Mouse (Mus musculus) heart, adult 2 months (tissue): ENCODE results near the gene Nlrp9c. TPM values are rescaled to one million over a fixed set of nuclear protein-coding genes. Genes with fewer than 3 reads are reported as not detected.
"Not testable (repeated sequence)": the region's sequence is repeated elsewhere in the genome, so short reads cannot be mapped to it uniquely, and the experiment has no call there.

Experiments used
- DNase-seq, 2 experiments: peaks; one replicate each; pipeline ENCODE4 v3.0.0; 2021
- H3K27ac ChIP-seq: fragments of 200-600 bp; 2 replicates; pipeline ENCODE4 v1.8.1; 2022
- H3K27me3 ChIP-seq: fragments of 200-500 bp; 2 replicates; pipeline ENCODE4 v1.6.1; 2012; ENCODE audit warnings: mild to moderate bottlenecking, low read length, inconsistent platforms, mixed read lengths; ENCODE audit not compliant: control insufficient read depth, insufficient read depth
- H3K36me3 ChIP-seq: fragments of 200-500 bp; 2 replicates; pipeline ENCODE4 v1.6.1; 2012; ENCODE audit warnings: low read length, inconsistent platforms; ENCODE audit not compliant: control insufficient read depth, insufficient read depth
- H3K4me1 ChIP-seq: fragments of 200-500 bp; 2 replicates; pipeline ENCODE4 v1.6.1; 2011; ENCODE audit warnings: low read length; ENCODE audit not compliant: control insufficient read depth, insufficient read depth
- H3K4me3 ChIP-seq: fragments of 200-600 bp; 2 replicates; pipeline ENCODE4 v1.8.1; 2022
- H3K79me2 ChIP-seq: fragments of 200-500 bp; replicated peaks from 2 replicates; pipeline ENCODE4 v1.6.1; 2012; ENCODE audit warnings: mild to moderate bottlenecking, inconsistent platforms, low read length, moderate library complexity, mixed read lengths; ENCODE audit not compliant: control insufficient read depth, insufficient read depth
- H3K9ac ChIP-seq: fragments of 200-500 bp; 2 replicates; pipeline ENCODE4 v1.6.1; 2012; ENCODE audit warnings: low read depth, mild to moderate bottlenecking, control low read depth, inconsistent platforms, low read length, mixed read lengths
- WGBS: fragments of 180-500 bp; shearing (Covaris S2); methylation state at CpG from one replicate; pipeline ENCODE4 v1.1.7; 2018; 5-methylcytosine and 5-hydroxymethylcytosine counted together
- intact Hi-C: fragments of 180-260 bp; cut with DNase I; formaldehyde crosslinking; loops from one replicate; pipeline ENCODE4 v1.15.1; 2025
- polyA plus RNA-seq: library from polyadenylated mRNA; depleted of rRNA; stranded (reverse); fragments of >200 nt; gene quantifications from 2 replicates; pipeline ENCODE4 v1.2.3, GENCODE M21; 2012; rRNA removed
- total RNA-seq, 2 experiments: library from RNA; stranded (reverse); gene quantifications; 2 replicates each; pipeline ENCODE4 v1.2.3; 2021

The Nlrp9c gene
- total and polyA plus RNA-seq, 3 experiments: not detected

DNA sequence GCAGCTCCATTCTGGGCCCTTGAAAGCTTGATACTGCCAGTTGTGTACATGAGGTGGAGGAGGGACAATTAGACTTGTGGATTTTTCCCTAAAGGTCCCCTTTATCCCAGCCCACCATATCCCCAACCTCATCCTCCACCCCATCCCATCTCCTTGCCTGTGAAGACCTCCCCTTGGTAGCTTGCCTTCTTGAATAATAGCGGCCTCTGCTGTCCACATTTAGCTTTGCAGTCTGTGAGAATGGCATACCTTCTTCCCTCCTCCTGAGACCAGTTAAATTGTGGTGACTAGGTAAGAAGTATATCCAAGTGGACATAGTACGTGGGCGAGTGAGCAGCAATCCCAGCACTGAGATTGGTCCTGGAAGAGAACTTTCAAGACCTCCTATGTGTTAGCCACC lies 83.1 kb downstream of the Nlrp9c start:
- H3K4me3 ChIP-seq, intact Hi-C loops, H3K36me3 ChIP-seq, H3K9ac ChIP-seq, H3K4me1 ChIP-seq, DNase-seq, H3K27me3 ChIP-seq, H3K27ac ChIP-seq, H3K79me2 ChIP-seq: not testable (repeated sequence)
- WGBS: 65% methylated on average over 3 of the region's 3 CpGs

DNA sequence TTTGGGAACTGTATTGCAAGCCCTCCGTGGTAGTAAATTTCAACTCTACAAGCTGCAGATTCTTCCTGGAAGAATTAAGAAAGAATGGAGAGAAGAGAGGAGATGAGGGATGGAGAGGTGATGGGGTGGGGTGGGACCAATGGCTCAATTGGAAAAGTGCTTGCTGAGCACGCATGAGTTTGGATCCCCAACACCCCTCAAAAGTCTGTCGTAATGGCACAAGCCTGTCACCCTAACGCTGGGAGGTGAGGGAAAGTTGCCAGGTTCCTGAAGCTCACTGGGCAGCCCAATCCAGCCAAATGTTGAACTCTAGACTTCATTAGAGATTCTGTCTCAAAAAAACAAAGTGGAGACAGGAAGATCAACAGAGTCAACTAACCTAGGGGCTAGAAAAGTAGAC lies 87.7 kb downstream of the Nlrp9c start:
- whole genome bisulfite sequencing: 74% methylated on average over 4 of the region's 4 CpGs
- intact Hi-C loops, H3K9ac ChIP-seq, H3K4me3 ChIP-seq, DNase-seq, H3K36me3 ChIP-seq, H3K27me3 ChIP-seq, H3K4me1 ChIP-seq, H3K27ac ChIP-seq, H3K79me2 ChIP-seq: not testable (repeated sequence)

DNA sequence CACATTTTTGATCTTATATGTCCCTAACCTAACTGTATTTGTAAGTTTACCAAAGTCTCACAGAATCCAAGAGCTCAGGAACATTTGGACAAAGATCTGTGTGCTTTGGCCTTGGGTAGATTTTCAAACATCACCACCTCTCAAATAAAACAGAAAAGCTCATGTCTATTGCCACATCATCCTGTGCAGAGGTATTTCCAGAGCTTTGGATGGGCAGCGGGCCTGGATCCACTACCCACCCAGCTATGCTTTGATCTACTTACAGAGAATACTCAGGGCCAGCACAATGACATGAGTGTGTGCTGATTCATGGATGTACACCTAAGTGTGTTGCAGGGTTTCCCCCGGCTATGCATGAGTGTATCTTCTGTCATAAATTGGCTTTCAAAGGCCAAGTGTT lies 88.3 kb downstream of the Nlrp9c start:
- H3K79me2 ChIP-seq, H3K4me1 ChIP-seq, H3K4me3 ChIP-seq, H3K9ac ChIP-seq, H3K27ac ChIP-seq, H3K36me3 ChIP-seq, H3K27me3 ChIP-seq, DNase-seq, intact Hi-C loops: not testable (repeated sequence)
- WGBS: 75% methylated on average over 2 of the region's 2 CpGs

DNA sequence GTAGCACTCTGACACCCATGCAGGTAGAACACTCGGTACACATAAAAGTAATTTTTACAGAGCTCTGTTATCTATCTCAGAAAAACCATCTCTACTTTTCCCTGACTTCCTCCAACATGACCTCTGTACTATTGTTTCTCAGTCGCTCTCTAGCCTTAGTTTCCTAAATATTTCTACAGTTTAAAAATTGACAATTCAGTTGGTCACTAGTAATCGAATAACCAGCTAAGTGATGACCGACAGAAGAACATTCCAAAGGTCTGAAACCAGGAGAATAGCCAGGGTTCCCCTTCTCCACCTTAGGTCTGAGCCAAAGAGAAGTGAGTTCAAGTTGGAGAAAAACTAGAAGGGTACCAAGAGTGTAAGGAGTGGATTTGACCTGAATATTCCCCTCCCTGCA lies 91.7 kb downstream of the Nlrp9c start:
- H3K27me3 ChIP-seq, H3K27ac ChIP-seq, H3K9ac ChIP-seq, H3K79me2 ChIP-seq, intact Hi-C loops, H3K4me3 ChIP-seq, H3K36me3 ChIP-seq, DNase-seq, H3K4me1 ChIP-seq: not testable (repeated sequence)
- WGBS: 68% methylated on average over 4 of the region's 4 CpGs

DNA sequence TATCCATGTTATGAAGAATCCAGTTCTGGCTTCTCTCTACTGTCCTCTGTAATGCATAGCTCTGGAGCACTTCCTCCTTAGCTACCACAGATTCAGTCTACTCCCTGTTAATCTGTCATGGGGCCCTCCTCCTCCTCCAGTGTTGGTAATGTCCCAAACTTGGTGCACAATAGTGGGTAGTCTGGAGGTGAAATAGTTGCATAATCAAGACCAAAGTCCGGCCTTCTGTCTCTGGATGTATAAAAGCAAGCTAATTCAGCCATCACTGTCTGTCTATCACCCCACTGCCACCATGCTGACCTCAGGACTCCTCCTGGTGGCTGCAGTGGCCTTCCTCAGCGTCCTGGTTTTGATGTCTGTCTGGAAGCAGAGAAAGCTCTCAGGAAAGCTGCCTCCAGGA lies 96.6 kb downstream of the Nlrp9c start, which contains the start of gene Cyp2a4:
Gene Cyp2a4 (plus strand): TSS at position 244 of the 400 bp plus-strand sequence.
- H3K4me1 ChIP-seq, H3K27me3 ChIP-seq, H3K27ac ChIP-seq, H3K36me3 ChIP-seq, H3K79me2 ChIP-seq, H3K4me3 ChIP-seq, DNase-seq, H3K9ac ChIP-seq, intact Hi-C loops: not testable (repeated sequence)
- WGBS: 48% methylated on average over 2 of the region's 2 CpGs

DNA sequence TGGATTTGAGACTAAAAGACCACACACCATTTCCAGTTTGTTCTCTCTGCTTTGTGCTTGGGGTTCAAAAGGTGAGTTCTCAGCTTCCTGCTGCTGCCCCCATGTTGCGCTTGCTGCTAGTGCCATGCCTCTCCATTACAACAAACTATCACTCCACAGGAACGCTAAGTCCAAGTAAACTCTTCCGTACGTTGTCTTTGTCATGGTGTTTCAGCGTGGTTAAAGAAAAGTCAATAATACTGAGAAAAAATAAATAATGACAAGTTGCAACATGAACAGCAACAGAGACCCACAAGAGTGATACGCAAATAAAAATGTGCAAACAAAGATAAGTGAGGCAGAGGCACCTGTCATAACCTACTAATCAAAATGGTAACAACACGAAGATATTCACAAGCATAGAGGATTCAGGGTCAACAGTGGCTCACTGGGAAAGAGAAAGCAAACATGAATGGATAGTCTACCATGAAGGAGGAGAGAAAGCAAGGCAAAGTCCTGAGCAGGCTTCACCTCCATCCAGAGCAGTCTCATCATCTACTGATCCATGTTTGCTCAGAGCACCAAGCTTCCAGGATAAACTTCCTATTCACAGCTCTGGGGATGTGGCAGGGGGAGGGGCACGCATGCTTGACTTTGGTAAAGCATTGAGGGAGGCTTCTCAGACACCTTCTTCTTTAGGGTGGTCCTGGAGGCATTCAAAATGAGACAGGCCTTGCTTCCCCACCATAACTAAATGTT lies 99.9 kb downstream of the Nlrp9c start:
- H3K27ac ChIP-seq, DNase-seq, H3K27me3 ChIP-seq, H3K9ac ChIP-seq, intact Hi-C loops, H3K4me3 ChIP-seq, H3K36me3 ChIP-seq, H3K4me1 ChIP-seq, H3K79me2 ChIP-seq: not testable (repeated sequence)
- 68% methylated on average over 8 of the region's 8 CpGs for WGBS

Other genes starting within 250 kb of the Nlrp9c start
- gene Cyp2b9, start 230.3 kb downstream of the Nlrp9c start, total RNA-seq: not detected
- 0.15 TPM in 1 of 2 replicates, not detected in the other for gene Cyp2b9, start 230.3 kb downstream of the Nlrp9c start, polyA plus RNA-seq
- gene Vmn1r184, start 143.4 kb downstream of the Nlrp9c start, total RNA-seq: not detected
- not detected in 2 replicates for gene Vmn1r184, start 143.4 kb downstream of the Nlrp9c start, polyA plus RNA-seq
- not detected for gene Cyp2a4, start 96.5 kb downstream of the Nlrp9c start, total RNA-seq
- 0.32 TPM in 1 of 2 replicates, not detected in the other for gene Cyp2a4, start 96.5 kb downstream of the Nlrp9c start, polyA plus RNA-seq
- gene Nlrp4a, start 31.4 kb upstream of the Nlrp9c start, total RNA-seq: not detected
- not detected in 2 replicates for gene Nlrp4a, start 31.4 kb upstream of the Nlrp9c start, polyA plus RNA-seq
- gene Nlrp9a, start 131.3 kb upstream of the Nlrp9c start, total RNA-seq: not detected
- gene Nlrp9a, start 131.3 kb upstream of the Nlrp9c start, polyA plus RNA-seq: not detected in 2 replicates
- not detected for gene Vmn1r185, start 214.8 kb upstream of the Nlrp9c start, total RNA-seq
- not detected in 2 replicates for gene Vmn1r185, start 214.8 kb upstream of the Nlrp9c start, polyA plus RNA-seq